In the genomic region with DNA sequence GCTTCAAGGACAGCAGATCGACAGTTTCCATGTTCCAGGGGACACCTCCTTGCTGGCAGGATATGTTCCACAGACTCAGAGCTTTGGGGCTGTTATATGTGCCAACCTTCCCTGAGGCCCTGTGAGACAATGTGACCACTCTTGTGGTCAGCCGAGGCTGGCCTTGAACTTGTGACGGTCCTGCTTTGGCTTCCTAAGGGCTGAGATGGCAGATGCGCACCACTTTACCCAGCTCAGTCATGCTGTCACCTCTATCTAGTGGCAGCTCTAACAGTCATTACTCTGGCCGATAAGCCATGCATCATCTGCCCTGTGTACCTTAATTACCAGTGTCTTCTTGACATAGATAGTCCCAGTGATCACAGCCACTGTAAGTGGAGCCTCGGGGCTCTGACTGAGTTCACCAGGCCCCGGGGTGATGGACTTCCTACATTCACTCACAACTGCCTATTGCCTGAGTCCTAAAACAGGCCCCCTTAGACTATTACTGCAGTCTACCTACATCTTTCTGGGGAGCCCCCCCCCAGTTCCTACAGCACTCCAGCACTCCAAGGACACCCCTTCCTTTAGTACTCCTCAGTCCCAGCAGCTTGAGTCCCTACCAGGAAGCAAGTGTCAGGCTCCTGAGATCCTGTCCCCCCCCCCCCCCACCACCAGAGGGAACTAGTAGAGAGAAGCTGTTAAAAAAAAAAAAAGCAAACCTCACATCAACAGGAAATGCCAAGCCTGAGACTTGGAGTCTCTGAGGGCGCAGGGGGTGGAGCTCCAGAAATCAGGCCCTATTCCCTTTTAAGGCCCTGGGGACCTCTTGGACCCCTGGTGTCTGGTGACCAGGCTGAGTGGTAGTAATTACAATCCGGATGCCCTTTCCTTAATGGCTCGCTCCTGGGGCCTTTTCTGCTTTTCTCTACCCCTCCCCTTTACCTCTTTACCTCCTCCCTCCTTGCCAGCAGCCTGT, we compare ENCODE assay signal across 7 mouse cellular contexts. TPM values are rescaled to one million over a fixed set of nuclear protein-coding genes. Genes with fewer than 3 reads are reported as not detected.
DNase-seq lines count a peak whose midpoint lies in the region; ATAC-seq and TF ChIP-seq lines count a peak whose summit lies in the region.

No protein-coding gene starts in this region.

- H3K4me2 ChIP-seq in CH12.LX (ENCODE audit: insufficient read depth, low read depth, poor library complexity, severe bottlenecking): peak overlapping the region; percentile 51; the same call in 1 of the 2 replicates
- peak overlapping the region; percentile 13 for H3K4me2 ChIP-seq in hindbrain, embryonic 13.5 days

- H3K4me3 ChIP-seq in CH12.LX (replicated peaks in 1 of 3; ENCODE audit: low read depth in 2 of 3, low read length in 2 of 3, poor library complexity in 1 of 3): peak overlapping the region; percentile 9 to 58 (median 54)
- H3K4me3 ChIP-seq in cortical plate, adult 2 months (ENCODE audit: insufficient read depth, low read length): peak overlapping the region; percentile 30
- H3K4me3 ChIP-seq in hindbrain, embryonic 13.5 days: no peak overlapping the region

- H3K79me2 ChIP-seq in CH12.LX (replicated peaks; ENCODE audit: control insufficient read depth, extremely low read depth, insufficient read depth, poor library complexity, severe bottlenecking): no peaks in the 10 kb centered on the region

- no peak for TF ChIP-seq CTCF in CH12.LX (conservative IDR thresholded peaks at IDR 0.05 in 1 of 2, IDR thresholded peaks at IDR 0.05 in 1 of 2; ENCODE audit: low read depth in 2 of 2, low read length in 2 of 2)
- TF ChIP-seq CTCF in cortical plate, adult 2 months (IDR thresholded peaks at IDR 0.05; ENCODE audit: extremely low read depth, insufficient read depth, low read length): no peak

- no peak for TF ChIP-seq RAD21 in CH12.LX (IDR thresholded peaks at IDR 0.05; ENCODE audit: low read depth, low read length)

- H3K27me3 ChIP-seq in CH12.LX (replicated peaks): no peaks in the 10 kb centered on the region
- peaks cover 64% of the 10 kb centered on the region for H3K27me3 ChIP-seq in hindbrain, embryonic 13.5 days

- H3K36me3 ChIP-seq in CH12.LX (replicated peaks in 1 of 2; ENCODE audit: control insufficient read depth in 1 of 2, insufficient read depth in 1 of 2, low read length in 1 of 2): peaks cover 0 to 21% of the 10 kb centered on the region in 2 experiments
- H3K36me3 ChIP-seq in hindbrain, embryonic 13.5 days: no peaks in the 10 kb centered on the region

- dilution Hi-C loops in CH12.LX (cut with MboI; ENCODE audit: extremely low pct_ligation_motif_present, extremely low pct_unique_long_range_greater_than_20kb, low sequenced_read_pairs): no loop called here

- no peak for TF ChIP-seq POLR2A in CH12.LX (IDR thresholded peaks at IDR 0.05; ENCODE audit: low read depth, low read length)
- TF ChIP-seq POLR2A in cortical plate, adult 2 months (IDR thresholded peaks at IDR 0.05; ENCODE audit: extremely low read depth, insufficient read depth, low read length): no peak

- H3K9ac ChIP-seq in CH12.LX (ENCODE audit: insufficient read depth, low read depth): peak overlapping the region; percentile 53; the same call in 1 of the 2 replicates
- 0 out of 2 replicates have a peak overlapping the region, but pooled peaks have one; percentile 47 for H3K9ac ChIP-seq in hindbrain, embryonic 13.5 days

- DNase-seq in CH12.LX (ENCODE audit: extremely low read depth) (peak; percentile 58), liver (peak; percentile 49)
- peak; percentile 71 for DNase-seq in naive thymus-derived CD4-positive, alpha-beta T cell, adult 2 months (ENCODE audit: low read depth)
- DNase-seq in spleen, adult 12 weeks (ENCODE audit: low spot score): no peak

- in situ Hi-C loops in CH12.LX (cut with MboI; ENCODE audit: low pct_ligation_motif_present, low pct_unique_long_range_greater_than_20kb, low sequenced_read_pairs): no loop called here

- H3K9me3 ChIP-seq in CH12.LX (replicated peaks; ENCODE audit: low read length): peaks cover 12% of the 10 kb centered on the region
- no peaks in the 10 kb centered on the region for H3K9me3 ChIP-seq in hindbrain, embryonic 13.5 days

- H3K27ac ChIP-seq in CH12.LX (ENCODE audit: insufficient read depth, low read depth): no peak overlapping the region
- H3K27ac ChIP-seq in cortical plate, adult 2 months (ENCODE audit: insufficient read depth, low read length): peak overlapping the region; percentile 62
- 0 out of 2 replicates have a peak overlapping the region, but pooled peaks have one; percentile 6 for H3K27ac ChIP-seq in hindbrain, embryonic 13.5 days

- peaks cover 19 to 38% of the 10 kb centered on the region in 2 experiments for H3K4me1 ChIP-seq in CH12.LX (ENCODE audit: control insufficient read depth in 1 of 2, insufficient read depth in 2 of 2)
- no peaks in the 10 kb centered on the region; the same call in 1 of the 2 replicates for H3K4me1 ChIP-seq in cortical plate, adult 2 months (ENCODE audit: control insufficient read depth, insufficient read depth, low read length)
- peaks cover 42% of the 10 kb centered on the region for H3K4me1 ChIP-seq in hindbrain, embryonic 13.5 days (replicated peaks)

- ATAC-seq in hindbrain, embryonic 13.5 days (ENCODE audit: low FRiP score): no peak
- no peak for ATAC-seq in frontal cortex, adult (ENCODE audit: low TSS enrichment)

- WGBS in hindbrain, embryonic 13.5 days: 65% methylated on average over 10 of the region's 10 CpGs

- TF ChIP-seq EP300 in CH12.LX (IDR thresholded peaks at IDR 0.05; ENCODE audit: low read length): no peak

TF ChIP-seq in CH12.LX, 34 proteins besides CTCF, POLR2A, EP300 and RAD21:
- peak; percentile 89 for TF ChIP-seq ZNF384 (IDR thresholded peaks at IDR 0.05; ENCODE audit: low read depth, low read length)
- TF ChIP-seq ELF1 (IDR thresholded peaks at IDR 0.05; ENCODE audit: low read depth, low read length): no peak

RNA-seq across cellular contexts. Expression of gene Pde4a, which starts 1.9 kb away (rescaled TPM):
- total RNA-seq in CH12.LX (2012; rRNA removed) (4.1 and 4.8 TPM in 2 replicates), CH12.LX (2014; rRNA removed) (1.2 and 1.7 TPM in 2 replicates)
- 7.2 and 7.6 TPM in 2 replicates for polyA plus RNA-seq in CH12.LX (2012; ENCODE audit: insufficient read length, low read depth)
- 77.0 and 80.1 TPM in 2 replicates for polyA plus RNA-seq in cortical plate, adult 2 months (2012; rRNA removed)
- 17.6 and 18.8 TPM in 2 replicates for polyA plus RNA-seq in hindbrain, embryonic 13.5 days (2015; fragmentation: Nextera tagmentation; extraction: Ambion mirVana)

RNA-seq across cellular contexts. Expression of gene Cdc37, which starts 17.6 kb away (rescaled TPM):
- total RNA-seq in CH12.LX (2012; rRNA removed) (227 and 230 TPM in 2 replicates), CH12.LX (2014; rRNA removed) (84.1 and 87.2 TPM in 2 replicates)
- 447 and 532 TPM in 2 replicates for polyA plus RNA-seq in CH12.LX (2012; ENCODE audit: insufficient read length, low read depth)
- polyA plus RNA-seq in cortical plate, adult 2 months (2012; rRNA removed): 158 and 168 TPM in 2 replicates
- polyA plus RNA-seq in hindbrain, embryonic 13.5 days (2015; fragmentation: Nextera tagmentation; extraction: Ambion mirVana): 221 and 223 TPM in 2 replicates

RNA-seq across cellular contexts. Expression of gene Tyk2, which starts 36.4 kb away (rescaled TPM):
- total RNA-seq in CH12.LX (2012; rRNA removed) (64.3 and 80.0 TPM in 2 replicates), CH12.LX (2014; rRNA removed) (39.0 and 40.6 TPM in 2 replicates)
- polyA plus RNA-seq in CH12.LX (2012; ENCODE audit: insufficient read length, low read depth): 45.1 and 49.6 TPM in 2 replicates
- 16.4 and 18.6 TPM in 2 replicates for polyA plus RNA-seq in cortical plate, adult 2 months (2012; rRNA removed)
- 12.4 and 12.8 TPM in 2 replicates for polyA plus RNA-seq in hindbrain, embryonic 13.5 days (2015; fragmentation: Nextera tagmentation; extraction: Ambion mirVana)
